ENCODE assay signal across 8 mouse cellular contexts in the genomic region with DNA sequence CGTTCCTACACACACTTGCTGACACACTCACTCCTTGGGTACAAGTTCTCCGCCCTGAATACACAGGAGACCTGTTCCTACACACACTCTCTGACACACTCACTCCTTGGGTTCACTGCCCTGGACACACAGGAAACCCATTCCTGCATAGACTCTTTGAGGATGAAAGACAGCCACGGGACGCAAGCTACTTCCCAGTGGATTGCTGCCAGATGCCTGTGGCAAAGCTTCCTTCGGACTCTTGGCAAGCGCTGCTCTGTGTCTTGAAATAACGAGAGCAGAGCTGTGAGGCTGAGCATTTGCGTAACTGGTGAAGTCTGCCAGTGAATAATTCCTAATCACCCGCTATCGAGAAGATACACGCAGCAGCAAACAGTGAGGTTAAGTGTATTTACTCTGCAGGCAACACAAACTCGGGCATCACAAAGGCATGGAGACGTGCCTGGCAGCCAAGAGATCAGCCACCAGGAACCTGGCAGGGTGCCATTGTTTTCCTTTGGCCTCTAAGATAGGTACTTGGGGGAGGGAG. TPM values are rescaled to one million over a fixed set of nuclear protein-coding genes. Genes with fewer than 3 reads are reported as not detected.
DNase-seq lines count a peak whose midpoint lies in the region; ATAC-seq lines count a peak whose summit lies in the region.

No protein-coding gene starts in this region.

- H3K9ac ChIP-seq in hindbrain, embryonic 12.5 days: no peak overlapping the region
- no peak overlapping the region for H3K9ac ChIP-seq in limb, embryonic 15.5 days

- no peaks in the 10 kb centered on the region for H3K27me3 ChIP-seq in hindbrain, embryonic 12.5 days
- H3K27me3 ChIP-seq in hindbrain, embryonic 10.5 days (ENCODE audit: insufficient read depth, poor library complexity, severe bottlenecking): no peaks in the 10 kb centered on the region
- H3K27me3 ChIP-seq in limb, embryonic 15.5 days: no peaks in the 10 kb centered on the region

- no peak overlapping the region for H3K4me3 ChIP-seq in hindbrain, embryonic 12.5 days
- no peak overlapping the region for H3K4me3 ChIP-seq in hindbrain, embryonic 10.5 days
- peak overlapping the region; percentile 9; the same call in 1 of the 2 replicates for H3K4me3 ChIP-seq in limb, embryonic 15.5 days

- no peak overlapping the region for H3K4me2 ChIP-seq in hindbrain, embryonic 12.5 days (replicated peaks)
- peak overlapping the region; percentile 26; the same call in 1 of the 2 replicates for H3K4me2 ChIP-seq in limb, embryonic 15.5 days

- H3K27ac ChIP-seq in hindbrain, embryonic 12.5 days: peak overlapping the region; percentile 30; the same call in 1 of the 2 replicates
- H3K27ac ChIP-seq in hindbrain, embryonic 10.5 days: no peak overlapping the region
- peak overlapping the region; percentile 76 for H3K27ac ChIP-seq in limb, embryonic 15.5 days

- peaks cover 53% of the 10 kb centered on the region for H3K36me3 ChIP-seq in hindbrain, embryonic 12.5 days
- peaks cover 99% of the 10 kb centered on the region for H3K36me3 ChIP-seq in hindbrain, embryonic 10.5 days
- peaks cover 40% of the 10 kb centered on the region for H3K36me3 ChIP-seq in limb, embryonic 15.5 days

- ATAC-seq in hindbrain, embryonic 12.5 days (ENCODE audit: low FRiP score): no peak
- ATAC-seq in limb, embryonic 15.5 days (ENCODE audit: insufficient number of reproducible peaks, low FRiP score, low TSS enrichment, low read depth): no peak
- no peak for ATAC-seq in activated CD4-positive, CD25-positive, alpha-beta regulatory T cell, adult 4 months

- DNase-seq in hindbrain, embryonic 10.5 days (ENCODE audit: low spot score): no peak
- peak; percentile 81 for DNase-seq in cerebellum, adult 9-11 months
- DNase-seq in gastrocnemius, postnatal 4 days (ENCODE audit: low spot score in 2 of 2): peak; percentile 25 to 74
- DNase-seq in kidney, adult 9 months: peak; percentile 86
- DNase-seq in retina, postnatal 1 day: peak; percentile 10

- 64% methylated on average over 13 of the region's 13 CpGs for WGBS in hindbrain, embryonic 12.5 days
- 77% methylated on average over 13 of the region's 13 CpGs for WGBS in hindbrain, embryonic 10.5 days
- WGBS in limb, embryonic 15.5 days: 25% methylated on average over 13 of the region's 13 CpGs

- no peaks in the 10 kb centered on the region for H3K9me3 ChIP-seq in hindbrain, embryonic 12.5 days (replicated peaks)
- no peaks in the 10 kb centered on the region for H3K9me3 ChIP-seq in hindbrain, embryonic 10.5 days
- H3K9me3 ChIP-seq in limb, embryonic 15.5 days: no peaks in the 10 kb centered on the region

- H3K4me1 ChIP-seq in hindbrain, embryonic 12.5 days: no peaks in the 10 kb centered on the region
- H3K4me1 ChIP-seq in hindbrain, embryonic 10.5 days (replicated peaks): no peaks in the 10 kb centered on the region
- peaks cover 17% of the 10 kb centered on the region for H3K4me1 ChIP-seq in limb, embryonic 15.5 days

RNA-seq across cellular contexts. Expression of a gene that starts 23.4 kb away (rescaled TPM):
- polyA plus RNA-seq in hindbrain, embryonic 12.5 days (2016; fragmentation: Nextera tagmentation; extraction: Ambion mirVana): 63.6 and 67.7 TPM in 2 replicates
- polyA plus RNA-seq in hindbrain, embryonic 10.5 days (2016; fragmentation: Nextera tagmentation; extraction: Ambion mirVana): 69.7 and 79.3 TPM in 2 replicates
- total RNA-seq in gastrocnemius, postnatal 4 days (2021): 10 to 100 TPM; 41.6 to 44.8 TPM
- polyA plus RNA-seq in limb, embryonic 15.5 days (2015; fragmentation: Nextera tagmentation; extraction: Ambion mirVana): 57.0 and 61.7 TPM in 2 replicates
- polyA plus RNA-seq in activated CD4-positive, CD25-positive, alpha-beta regulatory T cell, adult 4 months (2017; shearing (Covaris generic)): 10 to 100 TPM; 21.0 to 49.0 TPM
